Mouse (Mus musculus) heart, embryonic 13.5 days (tissue): ENCODE measurements around the gene Ptges3. TPM values are rescaled to one million over a fixed set of nuclear protein-coding genes. Genes with fewer than 3 reads are reported as not detected.
"Not testable (repeated sequence)": the region's sequence is repeated elsewhere in the genome, so short reads cannot be mapped to it uniquely, and the experiment has no call there.

ENCODE experiments used
- ATAC-seq: fragments of 200-750 bp; cut with Nextera tagmentation; 2 replicates; pipeline ENCODE4 v1.8.0; 2017; ENCODE audit warnings: moderate TSS enrichment; ENCODE audit not compliant: insufficient number of reproducible peaks, low FRiP score, low TSS enrichment; ENCODE audit errors: extremely low read depth
- H3K27ac ChIP-seq: fragments of 300-500 bp; sonication (generic); replicated peaks from 2 replicates; pipeline ENCODE4 v1.5.1; 2015; ENCODE audit warnings: moderate library complexity, mild to moderate bottlenecking, inconsistent platforms
- H3K27me3 ChIP-seq: fragments of 300-500 bp; sonication (generic); replicated peaks from 2 replicates; pipeline ENCODE4 v1.6.1; 2015; ENCODE audit warnings: mild to moderate bottlenecking, inconsistent platforms
- H3K36me3 ChIP-seq: fragments of 300-500 bp; sonication (generic); 2 replicates; pipeline ENCODE4 v1.6.1; 2015; ENCODE audit warnings: mild to moderate bottlenecking, inconsistent platforms
- H3K4me1 ChIP-seq: fragments of 300-500 bp; sonication (generic); 2 replicates; pipeline ENCODE4 v1.6.1; 2015; ENCODE audit warnings: inconsistent platforms
- H3K4me2 ChIP-seq: fragments of 300-500 bp; sonication (generic); 2 replicates; pipeline ENCODE4 v1.6.1; 2015; ENCODE audit warnings: inconsistent platforms, mild to moderate bottlenecking, moderate library complexity
- H3K4me3 ChIP-seq: fragments of 300-500 bp; sonication (generic); 2 replicates; pipeline ENCODE4 v1.5.1; 2015; ENCODE audit warnings: moderate library complexity, mild to moderate bottlenecking, inconsistent platforms
- H3K9ac ChIP-seq: fragments of 300-500 bp; sonication (generic); 2 replicates; pipeline ENCODE4 v1.6.1; 2015; ENCODE audit warnings: inconsistent platforms, mild to moderate bottlenecking, moderate library complexity
- H3K9me3 ChIP-seq: fragments of 300-500 bp; sonication (generic); 2 replicates; pipeline ENCODE4 v1.6.1; 2016; ENCODE audit warnings: inconsistent platforms
- WGBS: fragments of 180-500 bp; shearing (Covaris S2); methylation state at CpG from one replicate; pipeline ENCODE4 v1.1.7; 2015; ENCODE audit warnings: mixed read lengths; 5-methylcytosine and 5-hydroxymethylcytosine counted together
- polyA plus RNA-seq: library from polyadenylated mRNA; unstranded; fragments of >200 nt; fragmentation: Nextera tagmentation; extraction: Ambion mirVana; gene quantifications from 2 replicates; pipeline ENCODE4 v1.2.1, GENCODE M21; 2015

Ptges3 gene
- polyA plus RNA-seq, 1 experiment from 2014 or later: 301 TPM

- H3K36me3 ChIP-seq: peaks cover 28% of the 10 kb centered on the region
- H3K4me3 ChIP-seq: peak overlapping the region; percentile 86
- H3K27ac ChIP-seq: peak overlapping the region; percentile 99
- peak; percentile 51 for ATAC-seq
- H3K4me2 ChIP-seq: peak overlapping the region; percentile 85
- H3K9ac ChIP-seq: peak overlapping the region; percentile 98
- whole genome bisulfite sequencing: under 1% methylated on average over 62 of the region's 62 CpGs
- peaks cover 48% of the 10 kb centered on the region for H3K4me1 ChIP-seq
- no peaks in the 10 kb centered on the region for H3K9me3 ChIP-seq
- H3K27me3 ChIP-seq: no peaks in the 10 kb centered on the region
Measured at GRCm38 (mm10) chr10:128059207-128059981, 640 bp downstream of the Ptges3 start.

- no peak for ATAC-seq
- H3K4me2 ChIP-seq: peak overlapping the region; percentile 85
Measured at GRCm38 (mm10) chr10:128061109-128061508, 2.4 kb downstream of the Ptges3 start.

GRCm38 (mm10) chr10:128062221-128062989 lies 3.7 kb downstream of the Ptges3 start:
- Histone ChIP-seq H3K27ac (no peak overlapping the region), H3K4me1 (peaks cover 48% of the 10 kb centered on the region), H3K36me3 (peaks cover 34% of the 10 kb centered on the region), H3K9me3 (no peaks in the 10 kb centered on the region), H3K4me2 (no peak overlapping the region), H3K27me3 (no peaks in the 10 kb centered on the region), H3K4me3 (no peak overlapping the region), H3K9ac (no peak overlapping the region)
- no peak for ATAC-seq
- 90% methylated on average over 6 of the region's 6 CpGs for WGBS

More at GRCm38 (mm10) chr10:128061109-128061508, 2.4 kb downstream of the Ptges3 start:
- Histone ChIP-seq H3K27me3 (no peaks in the 10 kb centered on the region), H3K36me3 (peaks cover 31% of the 10 kb centered on the region), H3K9me3 (no peaks in the 10 kb centered on the region), H3K9ac (peak overlapping the region; percentile 98), H3K4me3 (peak overlapping the region; percentile 86), H3K27ac (no peak overlapping the region), H3K4me1 (peaks cover 48% of the 10 kb centered on the region)
- WGBS: 64% methylated on average over 5 of the region's 5 CpGs

GRCm38 (mm10) chr10:128066072-128066471 lies 7.3 kb downstream of the Ptges3 start:
- Histone ChIP-seq H3K4me1 (peaks cover 40% of the 10 kb centered on the region), H3K9me3 (no peaks in the 10 kb centered on the region), H3K27ac (no peak overlapping the region), H3K36me3 (peaks cover 57% of the 10 kb centered on the region), H3K27me3 (no peaks in the 10 kb centered on the region), H3K9ac (no peak overlapping the region), H3K4me3 (no peak overlapping the region), H3K4me2 (no peak overlapping the region)
- WGBS: 84% methylated on average over 5 of the region's 5 CpGs
- ATAC-seq: no peak

- Histone ChIP-seq H3K27me3 (no peaks in the 10 kb centered on the region), H3K4me1 (peaks cover 12% of the 10 kb centered on the region), H3K9me3 (no peaks in the 10 kb centered on the region), H3K36me3 (peaks cover 64% of the 10 kb centered on the region), H3K27ac (no peak overlapping the region), H3K4me2 (no peak overlapping the region), H3K9ac (no peak overlapping the region), H3K4me3 (no peak overlapping the region)
- no peak for ATAC-seq
- 73% methylated on average over 4 of the region's 4 CpGs for WGBS
Measured at GRCm38 (mm10) chr10:128069201-128069600, 10.4 kb downstream of the Ptges3 start.

GRCm38 (mm10) chr10:128070432-128070831 lies 11.7 kb downstream of the Ptges3 start:
- 97% methylated on average over 2 of the region's 2 CpGs for WGBS
- not testable (repeated sequence) for H3K27me3 ChIP-seq, H3K4me3 ChIP-seq, ATAC-seq, H3K9ac ChIP-seq, H3K9me3 ChIP-seq, H3K27ac ChIP-seq, H3K4me2 ChIP-seq
- Histone ChIP-seq H3K4me1 (peaks cover 12% of the 10 kb centered on the region), H3K36me3 (peaks cover 74% of the 10 kb centered on the region)

GRCm38 (mm10) chr10:128078269-128078668 lies 19.5 kb downstream of the Ptges3 start:
- ATAC-seq: not testable (repeated sequence)
- WGBS: 82% methylated on average over 5 of the region's 5 CpGs

GRCm38 (mm10) chr10:128080496-128080895 lies 21.7 kb downstream of the Ptges3 start:
- WGBS: 79% methylated on average over 1 of the region's 1 CpGs
- no peak for ATAC-seq

More at GRCm38 (mm10) chr10:128078269-128078668, 19.5 kb downstream of the Ptges3 start:
- H3K36me3 ChIP-seq: peaks cover 42% of the 10 kb centered on the region
- H3K27ac ChIP-seq, H3K4me2 ChIP-seq, H3K27me3 ChIP-seq, H3K9ac ChIP-seq, H3K4me3 ChIP-seq, H3K9me3 ChIP-seq: not testable (repeated sequence)
- peaks cover 11% of the 10 kb centered on the region for H3K4me1 ChIP-seq

GRCm38 (mm10) chr10:128081807-128082476 lies 23.2 kb downstream of the Ptges3 start:
- Histone ChIP-seq H3K4me2 (peak overlapping the region; percentile 81), H3K27ac (peak overlapping the region; percentile 96), H3K36me3 (peaks cover 42% of the 10 kb centered on the region), H3K9me3 (no peaks in the 10 kb centered on the region), H3K9ac (peak overlapping the region; percentile 95), H3K4me1 (peaks cover 31% of the 10 kb centered on the region), H3K4me3 (peak overlapping the region; percentile 84), H3K27me3 (no peaks in the 10 kb centered on the region)
- ATAC-seq: no peak
- 44% methylated on average over 6 of the region's 6 CpGs for WGBS

More at GRCm38 (mm10) chr10:128080496-128080895, 21.7 kb downstream of the Ptges3 start:
- Histone ChIP-seq H3K36me3 (peaks cover 35% of the 10 kb centered on the region), H3K9me3 (no peaks in the 10 kb centered on the region), H3K4me1 (peaks cover 20% of the 10 kb centered on the region), H3K4me2 (no peak overlapping the region), H3K9ac (no peak overlapping the region), H3K4me3 (no peak overlapping the region), H3K27me3 (no peaks in the 10 kb centered on the region), H3K27ac (no peak overlapping the region)

- Histone ChIP-seq H3K4me2 (peak overlapping the region; percentile 81), H3K9ac (peak overlapping the region; percentile 95), H3K27me3 (no peaks in the 10 kb centered on the region), H3K27ac (peak overlapping the region; percentile 96), H3K4me1 (peaks cover 32% of the 10 kb centered on the region), H3K9me3 (no peaks in the 10 kb centered on the region), H3K36me3 (peaks cover 42% of the 10 kb centered on the region), H3K4me3 (peak overlapping the region; percentile 84)
- 7% methylated on average over 9 of the region's 9 CpGs for WGBS
- ATAC-seq: no peak
Measured at GRCm38 (mm10) chr10:128082477-128082808, 23.7 kb downstream of the Ptges3 start.

GRCm38 (mm10) chr10:128082880-128083421 lies 24.2 kb downstream of the Ptges3 start, which contains the start of gene Atp5b:
Gene Atp5b, plus strand, starts transcription at chr10:128083273.
- peak within 1 kb of the TSS; percentile 98 for H3K9ac ChIP-seq
- H3K4me3 ChIP-seq: peak within 1 kb of the TSS; percentile 84
- ATAC-seq: peak; percentile 98
- peak within 1 kb of the TSS; percentile 96 for H3K27ac ChIP-seq
- no peaks in the 10 kb centered on the region for H3K9me3 ChIP-seq
- under 1% methylated on average over 34 of the region's 34 CpGs for WGBS
- H3K4me1 ChIP-seq: peaks cover 37% of the 10 kb centered on the region
- peaks cover 42% of the 10 kb centered on the region for H3K36me3 ChIP-seq
- peak within 1 kb of the TSS; percentile 81 for H3K4me2 ChIP-seq
- no peaks in the 10 kb centered on the region for H3K27me3 ChIP-seq
